Mouse (Mus musculus): ENCODE results near the gene Ccdc88a.

Gene Ccdc88a

GRCm38 (mm10) chr11:29373396-29374273 is at the start of gene Ccdc88a:
Ccdc88a (plus strand) TSS chr11:29373658.
- DNase-seq (ENCODE audit: low spot score) = peak; percentile 95

GRCm38 (mm10) chr11:29335505-29335904 is 38.0 kb upstream of the Ccdc88a start:
- DNase-seq (ENCODE audit: low spot score) = no peak

- no peak for DNase-seq (ENCODE audit: low spot score)
Observed at GRCm38 (mm10) chr11:29341259-29341658, 32.2 kb upstream of the Ccdc88a start.

- DNase-seq (ENCODE audit: low spot score) = no peak
Observed at GRCm38 (mm10) chr11:29344891-29345657, 28.4 kb upstream of the Ccdc88a start.

GRCm38 (mm10) chr11:29345673-29346286 is 27.7 kb upstream of the Ccdc88a start:
- no peak for DNase-seq (ENCODE audit: low spot score)

GRCm38 (mm10) chr11:29350891-29351290 is 22.6 kb upstream of the Ccdc88a start:
- no peak for DNase-seq (ENCODE audit: low spot score)

GRCm38 (mm10) chr11:29352214-29352613 is 21.2 kb upstream of the Ccdc88a start:
- no peak for DNase-seq (ENCODE audit: low spot score)

GRCm38 (mm10) chr11:29368161-29368560 is 5.3 kb upstream of the Ccdc88a start:
- no peak for DNase-seq (ENCODE audit: low spot score)

GRCm38 (mm10) chr11:29373050-29373395 is 435 bp upstream of the Ccdc88a start:
- no peak for DNase-seq (ENCODE audit: low spot score)

- no peak for DNase-seq (ENCODE audit: low spot score)
Observed at GRCm38 (mm10) chr11:29374274-29374656, 807 bp downstream of the Ccdc88a start.

GRCm38 (mm10) chr11:29376635-29377034 is 3.2 kb downstream of the Ccdc88a start:
- no peak for DNase-seq (ENCODE audit: low spot score)

GRCm38 (mm10) chr11:29378751-29379150 is 5.3 kb downstream of the Ccdc88a start:
- no peak for DNase-seq (ENCODE audit: low spot score)

- DNase-seq (ENCODE audit: low spot score) = no peak
Observed at GRCm38 (mm10) chr11:29383493-29383892, 10.0 kb downstream of the Ccdc88a start.

- no peak for DNase-seq (ENCODE audit: low spot score)
Observed at GRCm38 (mm10) chr11:29384001-29384400, 10.5 kb downstream of the Ccdc88a start.

GRCm38 (mm10) chr11:29384617-29385016 is 11.2 kb downstream of the Ccdc88a start:
- no peak for DNase-seq (ENCODE audit: low spot score)

- DNase-seq (ENCODE audit: low spot score) = no peak
Observed at GRCm38 (mm10) chr11:29389913-29390312, 16.5 kb downstream of the Ccdc88a start.

GRCm38 (mm10) chr11:29395135-29395746 is 21.8 kb downstream of the Ccdc88a start:
- no peak for DNase-seq (ENCODE audit: low spot score)

GRCm38 (mm10) chr11:29400374-29400773 is 26.9 kb downstream of the Ccdc88a start:
- no peak for DNase-seq (ENCODE audit: low spot score)

- DNase-seq (ENCODE audit: low spot score) = no peak
Observed at GRCm38 (mm10) chr11:29406292-29406691, 32.8 kb downstream of the Ccdc88a start.

- DNase-seq (ENCODE audit: low spot score) = no peak
Observed at GRCm38 (mm10) chr11:29423496-29423895, 50.0 kb downstream of the Ccdc88a start.

GRCm38 (mm10) chr11:29428774-29429173 is 55.3 kb downstream of the Ccdc88a start:
- DNase-seq (ENCODE audit: low spot score) = no peak

- no peak for DNase-seq (ENCODE audit: low spot score)
Observed at GRCm38 (mm10) chr11:29431011-29431410, 57.6 kb downstream of the Ccdc88a start.
